Mouse (Mus musculus): Measurements from ENCODE around the gene Myd88.

- TF ChIP-seq CTCF (IDR thresholded peaks at IDR 0.05; ENCODE audit: extremely low read depth, insufficient read depth, insufficient read length, insufficient replicate concordance): no peak
- TF ChIP-seq POLR2A (IDR thresholded peaks at IDR 0.05; ENCODE audit: low read depth, low read length): no peak
These were observed 20.3 kb downstream of the Myd88 start for GRCm38 (mm10) chr9:119320946-119321345.
